Mouse (Mus musculus): Measurements from ENCODE around the gene Glod4.
A peak's percentile ranks its signal among the peaks of the same experiment; 100 is the strongest.

Glod4 gene

GRCm38 (mm10) chr11:76201761-76202674 lies 41.5 kb downstream of the Glod4 start:
- DNase-seq: peak; percentile 56

DNA sequence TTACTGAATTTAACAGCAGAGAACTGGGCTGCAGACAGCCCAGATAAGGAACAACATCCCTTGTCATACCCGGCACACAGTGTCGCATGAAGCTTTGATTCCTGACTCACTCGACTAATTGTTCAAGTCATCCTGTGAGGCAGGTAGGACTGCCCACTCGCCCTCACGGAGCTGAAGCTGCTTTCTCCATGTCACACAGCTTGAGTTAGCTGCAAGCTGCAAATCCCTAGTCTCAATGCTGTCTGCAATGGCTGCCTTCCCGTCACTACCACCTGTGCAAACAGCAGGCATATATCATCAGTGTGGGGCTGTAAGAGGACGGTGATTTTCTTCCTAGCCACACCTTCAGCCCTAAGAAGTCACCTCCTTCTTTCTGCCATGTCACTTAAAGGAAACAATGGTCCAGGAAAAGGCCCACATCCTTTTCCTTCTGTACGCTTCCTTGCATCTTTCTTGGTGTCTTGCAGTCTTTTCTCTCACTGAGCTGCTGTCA lies 46.5 kb downstream of the Glod4 start:
- DNase-seq: no peak

- no peak for DNase-seq
These were observed 47.1 kb downstream of the Glod4 start for GRCm38 (mm10) chr11:76196275-76196976.

DNA sequence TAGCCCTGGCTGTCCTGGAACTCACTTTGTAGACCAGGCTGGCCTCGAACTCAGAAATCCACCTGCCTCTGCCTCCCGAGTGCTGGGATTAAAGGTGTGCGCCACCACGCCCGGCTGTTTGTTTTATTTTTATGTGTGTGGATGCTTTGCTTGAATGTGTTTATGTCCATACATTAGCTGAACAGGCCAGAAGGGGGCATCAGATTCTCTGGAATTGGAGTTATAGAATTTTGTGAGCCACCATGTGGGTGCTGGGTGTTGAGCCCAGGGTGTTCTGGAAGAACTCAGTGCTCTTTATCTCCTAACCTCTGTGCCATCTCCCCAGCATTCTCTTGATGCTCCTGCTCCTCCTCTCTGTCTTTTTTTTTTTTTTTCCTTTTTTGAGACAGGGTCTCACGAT lies 56.6 kb downstream of the Glod4 start:
- DNase-seq: no peak

DNA sequence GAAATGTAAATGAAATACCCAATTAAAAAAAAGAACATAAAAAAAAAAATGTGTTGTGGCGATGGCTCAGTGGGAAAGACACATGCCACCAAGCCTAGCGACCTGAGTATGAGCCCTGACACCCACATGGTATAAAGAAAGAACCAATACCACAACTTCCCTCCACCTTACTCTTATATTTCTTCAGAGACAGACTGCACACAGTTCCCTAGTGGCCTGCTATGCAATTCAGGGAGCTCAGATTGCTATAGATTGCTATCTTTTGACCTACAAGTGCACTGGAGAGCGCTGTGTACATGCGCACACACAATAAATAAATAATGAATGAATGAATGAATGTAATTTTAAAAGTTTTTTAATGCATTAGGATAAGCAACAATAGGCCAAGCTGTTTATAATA lies 59.8 kb downstream of the Glod4 start:
- no peak for DNase-seq

DNA sequence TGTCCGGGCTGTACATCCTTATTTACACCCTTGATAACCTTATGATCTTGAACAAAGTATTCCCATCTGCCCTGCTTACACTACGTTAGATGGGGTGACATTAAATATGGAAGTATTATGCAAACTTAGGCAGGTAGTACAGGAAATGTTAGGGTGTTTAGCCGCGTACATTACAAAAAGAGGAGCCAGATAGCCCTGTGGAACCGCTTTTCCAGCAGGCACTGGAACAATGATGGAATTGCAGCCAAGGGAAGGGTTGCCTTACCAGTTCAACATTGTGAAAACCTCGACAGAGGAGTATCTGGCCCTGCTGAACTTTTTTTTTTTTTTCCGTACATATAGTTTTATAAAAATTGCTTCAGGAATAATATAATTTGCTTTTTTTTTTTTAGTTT lies 63.4 kb downstream of the Glod4 start:
- DNase-seq: no peak

- DNase-seq: peak; percentile 84
These were observed 63.9 kb downstream of the Glod4 start, which contains the start of the genes Vps53 and Fam57a for GRCm38 (mm10) chr11:76179495-76180145. TSS of gene Vps53 (minus strand) at chr11:76179647. TSS of gene Fam57a (plus strand) at chr11:76179671.

- DNase-seq: peak; percentile 25
These were observed 64.6 kb downstream of the Glod4 start for GRCm38 (mm10) chr11:76178726-76179494.

GRCm38 (mm10) chr11:76170207-76170606 lies 73.3 kb downstream of the Glod4 start:
- no peak for DNase-seq

DNA sequence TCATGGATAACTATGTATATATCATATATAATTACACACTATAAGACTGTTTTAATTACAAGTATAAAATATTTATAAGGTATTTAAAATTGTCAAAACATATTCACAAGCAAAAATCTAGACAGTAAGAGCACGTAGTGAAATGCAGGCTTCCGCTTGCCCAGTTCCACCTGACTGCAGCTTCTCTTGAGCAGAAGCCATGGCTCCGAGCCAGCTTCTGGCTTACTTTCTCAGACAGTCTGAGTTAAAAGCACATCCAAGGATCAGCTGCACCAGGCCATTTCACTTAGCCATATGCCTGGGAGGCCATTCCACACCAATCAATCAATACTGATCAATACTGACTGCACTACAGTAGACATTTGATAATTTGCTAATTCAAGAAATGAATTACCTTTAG lies 74.5 kb downstream of the Glod4 start:
- DNase-seq: no peak

- peak; percentile 80 for DNase-seq
These were observed 76.3 kb downstream of the Glod4 start for GRCm38 (mm10) chr11:76167079-76167765.

- DNase-seq: no peak
These were observed 76.9 kb downstream of the Glod4 start for GRCm38 (mm10) chr11:76166657-76167056.

DNA sequence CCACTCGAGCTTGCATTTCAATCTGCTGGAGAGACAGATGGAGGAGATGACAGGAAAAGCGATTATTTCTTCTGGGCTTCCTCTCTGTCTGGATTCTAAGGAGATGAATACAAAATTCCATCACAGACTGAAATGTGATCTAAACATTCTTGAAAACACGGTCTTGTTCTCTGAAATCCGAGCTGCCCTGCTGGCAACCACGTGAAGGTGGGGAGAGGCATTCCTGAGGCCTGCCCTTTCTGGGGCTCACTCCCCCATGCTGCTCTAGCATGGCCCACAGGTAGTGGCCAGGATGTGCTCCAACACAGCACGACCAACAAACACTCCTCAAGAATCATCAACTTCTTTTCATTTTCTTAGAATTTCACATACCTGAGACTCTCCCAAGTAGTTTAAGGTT lies 83.3 kb downstream of the Glod4 start:
- DNase-seq: no peak

DNA sequence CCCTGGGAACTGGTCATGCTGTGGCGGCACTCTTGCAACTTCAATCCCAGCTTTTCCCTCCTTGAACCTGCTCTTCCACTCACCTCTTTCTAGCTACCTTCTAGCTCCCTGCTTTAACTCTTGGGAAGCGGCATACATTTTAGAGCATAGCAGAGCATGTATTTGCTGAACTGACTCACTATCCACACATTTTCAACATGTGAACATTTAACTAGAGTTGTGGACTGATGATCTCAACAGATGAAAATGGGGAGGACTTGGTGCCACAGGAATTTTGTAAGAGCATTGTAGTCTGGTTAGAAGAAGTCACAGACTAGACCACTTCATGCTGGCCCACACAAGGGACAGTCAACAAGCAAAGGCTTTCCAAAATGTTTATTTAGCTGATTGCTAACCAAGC lies 85.2 kb downstream of the Glod4 start:
- no peak for DNase-seq

- DNase-seq: no peak
These were observed 88.7 kb downstream of the Glod4 start for GRCm38 (mm10) chr11:76154861-76155260.

DNA sequence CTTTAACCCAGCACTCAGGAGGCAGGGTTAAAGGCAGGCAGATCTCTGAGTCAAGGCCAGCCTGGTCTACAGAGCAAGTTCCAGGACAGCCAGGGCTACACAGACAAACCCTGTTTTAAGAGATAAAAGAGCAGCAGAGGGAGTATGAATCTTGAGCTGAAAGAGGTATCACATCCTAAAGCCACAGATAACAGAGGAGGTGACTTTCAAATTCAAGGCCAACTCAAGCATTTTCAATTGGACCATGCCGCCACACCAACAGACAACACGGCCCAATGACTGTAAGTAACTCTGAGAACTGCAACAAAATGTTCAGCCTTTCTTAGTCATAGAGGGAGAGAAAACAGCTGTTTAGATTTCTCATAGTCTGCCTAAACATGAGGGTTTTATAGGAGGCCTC lies 89.3 kb downstream of the Glod4 start:
- no peak for DNase-seq

GRCm38 (mm10) chr11:76153236-76153951 lies 90.1 kb downstream of the Glod4 start:
- DNase-seq: no peak

DNA sequence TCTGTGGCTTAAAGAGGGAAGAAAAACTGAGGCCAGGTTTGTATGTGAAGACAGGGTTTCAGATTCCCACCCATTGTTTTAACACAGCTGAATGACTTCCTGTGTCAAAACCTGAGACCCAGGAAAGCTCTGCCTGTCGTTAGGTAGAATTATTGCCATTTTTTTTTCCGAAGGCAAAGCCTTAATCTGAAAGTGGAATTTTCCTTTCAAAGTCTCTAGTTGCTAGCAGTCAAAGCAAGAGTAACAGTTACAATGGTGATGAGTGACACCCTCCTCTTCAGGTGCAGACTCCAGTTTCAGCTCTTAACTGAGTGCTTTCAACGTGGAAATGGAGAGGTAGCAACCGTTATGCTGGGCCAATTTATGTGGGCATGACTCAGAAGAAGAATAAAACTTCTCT lies 92.5 kb downstream of the Glod4 start:
- no peak for DNase-seq

DNA sequence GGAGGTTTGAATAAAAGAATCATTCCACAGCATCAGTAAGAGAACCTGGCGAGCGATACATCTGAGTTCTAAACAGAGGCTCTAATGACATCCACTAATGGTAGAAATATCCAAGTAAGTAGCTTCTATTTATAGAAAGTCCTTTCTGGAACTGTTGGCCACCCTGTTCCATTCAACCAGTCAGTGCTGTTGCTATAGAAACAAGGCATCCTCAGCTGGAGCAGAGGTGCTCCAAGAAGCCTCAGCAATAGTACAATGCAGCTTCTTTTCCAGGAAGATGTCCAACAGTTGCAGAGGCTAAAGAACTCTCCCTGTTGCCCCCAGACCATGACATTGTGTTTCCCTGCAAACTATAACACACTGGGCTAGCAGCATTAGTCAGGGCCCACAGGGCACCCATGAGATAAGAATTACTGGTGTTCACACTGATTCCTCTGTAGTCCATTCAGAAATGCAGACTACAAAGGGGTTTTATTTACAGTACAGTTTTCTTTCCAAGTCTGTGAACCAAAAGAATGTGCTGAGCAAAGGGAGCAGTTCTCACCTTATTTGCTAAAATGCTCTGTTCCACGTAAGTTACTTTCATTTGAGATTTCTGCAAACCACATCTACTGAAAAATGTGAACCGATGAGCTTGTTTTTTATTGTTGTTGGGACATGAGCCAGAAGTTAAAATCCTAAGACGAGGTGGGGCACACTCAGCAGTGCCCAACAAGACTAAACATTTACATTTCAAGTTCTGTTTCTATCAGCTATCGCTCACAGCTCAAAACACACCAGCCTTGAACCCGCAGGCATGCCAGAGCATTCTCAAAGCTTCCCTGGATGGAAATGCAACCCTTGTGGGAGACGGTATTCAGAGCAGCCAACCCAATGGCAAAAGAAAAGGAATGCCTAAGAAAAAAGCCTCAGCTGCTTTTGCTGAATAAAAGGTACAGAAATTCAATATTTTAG lies 95.2 kb downstream of the Glod4 start:
- no peak for DNase-seq

Data from thymus, postnatal 4 days (tissue).